Mouse (Mus musculus): ENCODE results near the gene Osgin1.

DNA sequence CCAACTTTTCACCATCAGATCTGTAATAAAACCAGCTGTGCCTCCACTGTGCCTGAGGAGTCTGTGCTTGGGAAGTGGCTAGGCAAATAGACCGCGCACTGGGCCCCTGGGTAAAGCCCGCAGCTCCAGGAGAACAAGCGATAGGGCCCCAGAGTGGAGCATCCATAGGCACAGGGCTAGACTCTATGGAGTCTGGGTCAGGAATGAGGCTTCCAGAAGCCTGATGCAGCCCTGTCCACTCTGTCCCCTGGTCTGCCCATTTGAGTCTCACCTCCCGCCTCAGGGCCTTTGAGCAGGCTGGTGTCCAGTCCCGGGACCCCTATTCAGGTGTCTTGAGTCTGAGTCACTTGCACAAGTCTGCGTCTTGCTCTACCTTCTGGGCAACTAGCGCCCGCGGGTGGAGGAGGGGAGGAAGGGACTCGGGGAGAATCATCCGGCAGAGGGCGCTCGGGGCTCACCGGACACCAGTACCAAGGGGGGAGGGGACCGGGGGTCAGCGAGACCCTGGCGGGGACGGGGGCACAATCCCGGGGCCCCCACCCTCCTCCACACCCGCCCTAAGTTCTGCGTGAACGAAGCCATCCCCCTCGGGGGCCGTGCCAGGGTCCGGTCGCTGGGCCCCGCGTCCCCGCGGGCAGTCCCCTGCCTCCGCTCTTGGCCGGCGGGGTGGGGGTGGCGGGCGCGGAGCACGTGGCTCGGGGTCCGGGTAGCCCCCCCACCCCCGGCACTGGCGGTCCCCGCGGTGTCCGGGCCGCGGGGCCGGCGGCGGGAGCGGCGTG, 12.5 kb downstream of the Osgin1 start, which contains the start of gene Necab2:
- TF ChIP-seq POLR2A (IDR thresholded peaks at IDR 0.05; ENCODE audit: extremely low read depth, insufficient read depth, low read length), result peak; percentile 12; the same call in 1 of the 2 replicates
- peak; percentile 78 for TF ChIP-seq CTCF (IDR thresholded peaks at IDR 0.05; ENCODE audit: low read depth, low read length)
